ENCODE assay signal across 10 mouse cellular contexts in genomic region chr4:116649411-116649810, GRCm38 (mm10). TPM values are rescaled to one million over a fixed set of nuclear protein-coding genes. Genes with fewer than 3 reads are reported as not detected.
DNase-seq lines count a peak whose midpoint lies in the region; ATAC-seq and TF ChIP-seq lines count a peak whose summit lies in the region.
"Had no signal": no experiment of that assay in that cellular context is flagged by ENCODE, and none has a peak within 500 bp of the region (broad histone marks: within the 10 kb centered on the region; RNA-seq: fewer than 3 reads in every experiment).

No protein-coding gene starts in this region.

- H3K4me3 ChIP-seq in heart, embryonic 16.5 days (ENCODE audit: low read length) = peak overlapping the region; percentile 92
- H3K4me3 ChIP-seq in embryonic facial prominence, embryonic 15.5 days (replicated peaks) = peak overlapping the region; percentile 87
- no peak overlapping the region; the same call in 1 of the 2 replicates for H3K4me3 ChIP-seq in midbrain, postnatal 0 days (ENCODE audit: low read depth, low read length)

- no peaks in the 10 kb centered on the region for H3K27me3 ChIP-seq in heart, embryonic 16.5 days (ENCODE audit: control insufficient read depth, insufficient read depth, low read length)
- H3K27me3 ChIP-seq in embryonic facial prominence, embryonic 15.5 days = no peaks in the 10 kb centered on the region
- no peaks in the 10 kb centered on the region for H3K27me3 ChIP-seq in midbrain, postnatal 0 days (ENCODE audit: insufficient read depth, low read length)

- WGBS in heart, embryonic 16.5 days = 94% methylated on average over 2 of the region's 2 CpGs
- 100% methylated on average over 2 of the region's 2 CpGs for WGBS in embryonic facial prominence, embryonic 15.5 days
- 97% methylated on average over 2 of the region's 2 CpGs for WGBS in midbrain, postnatal 0 days

- H3K9me3 ChIP-seq in heart, embryonic 16.5 days (replicated peaks; ENCODE audit: control insufficient read depth, low read length) = no peaks in the 10 kb centered on the region
- H3K9me3 ChIP-seq in embryonic facial prominence, embryonic 15.5 days (replicated peaks) = no peaks in the 10 kb centered on the region
- H3K9me3 ChIP-seq in midbrain, postnatal 0 days (ENCODE audit: low read length) = no peaks in the 10 kb centered on the region

- no peak overlapping the region for H3K27ac ChIP-seq in heart, embryonic 16.5 days (ENCODE audit: low read length)
- H3K27ac ChIP-seq in embryonic facial prominence, embryonic 15.5 days (replicated peaks) = no peak overlapping the region
- H3K27ac ChIP-seq in midbrain, postnatal 0 days (ENCODE audit: low read depth, low read length) = no peak overlapping the region

- peak overlapping the region; percentile 83 for H3K4me2 ChIP-seq in heart, embryonic 16.5 days (ENCODE audit: low read depth, low read length)
- H3K4me2 ChIP-seq in embryonic facial prominence, embryonic 15.5 days (replicated peaks) = peak overlapping the region; percentile 68
- peak overlapping the region; percentile 4; the same call in 1 of the 2 replicates for H3K4me2 ChIP-seq in midbrain, postnatal 0 days (ENCODE audit: low read depth, low read length, poor library complexity, severe bottlenecking)

- DNase-seq in heart, postnatal 10 days = no peak
- DNase-seq in kidney, postnatal 14 days = peak; percentile 29
- no peak for DNase-seq in midbrain, postnatal 0 days (ENCODE audit: low spot score)
- no peak for DNase-seq in adrenal gland, postnatal 25 days
- DNase-seq in layer of hippocampus, adult 11-12 months (ENCODE audit: low spot score) = no peak
- DNase-seq: thymus, postnatal 36 days had no signal

- no peak overlapping the region for H3K9ac ChIP-seq in heart, embryonic 16.5 days (ENCODE audit: low read length)
- no peak overlapping the region for H3K9ac ChIP-seq in embryonic facial prominence, embryonic 15.5 days
- H3K9ac ChIP-seq in midbrain, postnatal 0 days (replicated peaks; ENCODE audit: low read length, poor library complexity, severe bottlenecking) = no peak overlapping the region

- H3K4me1 ChIP-seq in heart, embryonic 16.5 days (ENCODE audit: control insufficient read depth, insufficient read depth, low read length) = peaks cover 28% of the 10 kb centered on the region
- H3K4me1 ChIP-seq in embryonic facial prominence, embryonic 15.5 days = peaks cover 38% of the 10 kb centered on the region
- H3K4me1 ChIP-seq in midbrain, postnatal 0 days (ENCODE audit: insufficient read depth, low read length) = peaks cover 4% of the 10 kb centered on the region

- H3K36me3 ChIP-seq in heart, embryonic 16.5 days (ENCODE audit: control insufficient read depth, insufficient read depth) = peaks cover 14% of the 10 kb centered on the region; the same call in 1 of the 2 replicates
- H3K36me3 ChIP-seq in embryonic facial prominence, embryonic 15.5 days = peaks cover 19% of the 10 kb centered on the region
- peaks cover 4% of the 10 kb centered on the region; the same call in 1 of the 2 replicates for H3K36me3 ChIP-seq in midbrain, postnatal 0 days (ENCODE audit: insufficient read depth, low read length)

- no peak for ATAC-seq in heart, embryonic 16.5 days (replicated peaks; ENCODE audit: extremely low read depth, insufficient read depth, low FRiP score)
- ATAC-seq in embryonic facial prominence, embryonic 15.5 days (ENCODE audit: insufficient number of reproducible peaks, low FRiP score, low TSS enrichment, low read depth) = no peak
- ATAC-seq in midbrain, postnatal 0 days (ENCODE audit: low FRiP score) = no peak
- no peak for ATAC-seq in erythroid progenitor cell, adult 5-6 weeks (replicated peaks; ENCODE audit: low FRiP score, poor library complexity, severe bottlenecking)
- ATAC-seq: inflammation-experienced regulatory T-cells, adult 6 months had no signal

- intact Hi-C loops in heart, postnatal 10 days (cut with DNase I) = no loop called here

- no peak for TF ChIP-seq CTCF in midbrain, postnatal 0 days (IDR thresholded peaks at IDR 0.05)

RNA-seq across cellular contexts. Expression of gene Akr1a1, which starts 2.1 kb away (rescaled TPM):
- 580 and 585 TPM in 2 replicates for polyA plus RNA-seq in heart, embryonic 16.5 days (2015; fragmentation: Nextera tagmentation; extraction: Ambion mirVana)
- total RNA-seq in heart, postnatal 10 days (2021) = 100 to 1,000 TPM; 419 to 457 TPM
- polyA plus RNA-seq in embryonic facial prominence, embryonic 15.5 days (2015; fragmentation: Nextera tagmentation; extraction: Ambion mirVana) = 777 and 798 TPM in 2 replicates
- 475 and 495 TPM in 2 replicates for total RNA-seq in midbrain, postnatal 0 days (2014; rRNA removed)
- polyA plus RNA-seq in midbrain, postnatal 0 days (2015; fragmentation: Nextera tagmentation; extraction: Ambion mirVana) = 684 and 729 TPM in 2 replicates
- total RNA-seq in adrenal gland, postnatal 25 days (2021) = 817 and 927 TPM in 2 replicates
- 130 and 134 TPM in 2 replicates for total RNA-seq in erythroid progenitor cell, adult 5-6 weeks (2015; ENCODE audit: low replicate concordance)
- total RNA-seq in erythroid progenitor cell, adult 5-6 weeks (2017; ENCODE audit: low replicate concordance) = 99.1 and 124 TPM in 2 replicates

RNA-seq across cellular contexts. Expression of gene Nasp, which starts 21.7 kb away (rescaled TPM):
- 73.8 and 77.5 TPM in 2 replicates for polyA plus RNA-seq in heart, embryonic 16.5 days (2015; fragmentation: Nextera tagmentation; extraction: Ambion mirVana)
- 10 to 100 TPM; 46.4 to 53.6 TPM for total RNA-seq in heart, postnatal 10 days (2021)
- 107 TPM in 2 replicates for polyA plus RNA-seq in embryonic facial prominence, embryonic 15.5 days (2015; fragmentation: Nextera tagmentation; extraction: Ambion mirVana)
- 51.6 and 78.7 TPM in 2 replicates for total RNA-seq in midbrain, postnatal 0 days (2014; rRNA removed)
- 67.2 and 76.3 TPM in 2 replicates for polyA plus RNA-seq in midbrain, postnatal 0 days (2015; fragmentation: Nextera tagmentation; extraction: Ambion mirVana)
- 30.9 and 37.1 TPM in 2 replicates for total RNA-seq in adrenal gland, postnatal 25 days (2021)
- total RNA-seq in erythroid progenitor cell, adult 5-6 weeks (2015; ENCODE audit: low replicate concordance) = 75.5 and 103 TPM in 2 replicates
- total RNA-seq in erythroid progenitor cell, adult 5-6 weeks (2017; ENCODE audit: low replicate concordance) = 126 and 154 TPM in 2 replicates

RNA-seq across cellular contexts. Expression of gene Prdx1, which starts 35.9 kb away (rescaled TPM):
- polyA plus RNA-seq in heart, embryonic 16.5 days (2015; fragmentation: Nextera tagmentation; extraction: Ambion mirVana) = 934 and 942 TPM in 2 replicates
- total RNA-seq in heart, postnatal 10 days (2021) = 100 to 1,000 TPM; 420 to 430 TPM
- 1,053 and 1,174 TPM in 2 replicates for polyA plus RNA-seq in embryonic facial prominence, embryonic 15.5 days (2015; fragmentation: Nextera tagmentation; extraction: Ambion mirVana)
- 171 and 207 TPM in 2 replicates for total RNA-seq in midbrain, postnatal 0 days (2014; rRNA removed)
- polyA plus RNA-seq in midbrain, postnatal 0 days (2015; fragmentation: Nextera tagmentation; extraction: Ambion mirVana) = 546 and 551 TPM in 2 replicates
- 777 and 778 TPM in 2 replicates for total RNA-seq in adrenal gland, postnatal 25 days (2021)
- 99.3 and 104 TPM in 2 replicates for total RNA-seq in erythroid progenitor cell, adult 5-6 weeks (2015; ENCODE audit: low replicate concordance)
- total RNA-seq in erythroid progenitor cell, adult 5-6 weeks (2017; ENCODE audit: low replicate concordance) = 39.4 and 52.6 TPM in 2 replicates

RNA-seq across cellular contexts. Expression of gene Ccdc17, which starts 53.0 kb away (rescaled TPM):
- 5.2 and 6.1 TPM in 2 replicates for polyA plus RNA-seq in heart, embryonic 16.5 days (2015; fragmentation: Nextera tagmentation; extraction: Ambion mirVana)
- 1 to 10 TPM; 2.1 to 3.2 TPM for total RNA-seq in heart, postnatal 10 days (2021)
- 15.6 and 25.4 TPM in 2 replicates for polyA plus RNA-seq in embryonic facial prominence, embryonic 15.5 days (2015; fragmentation: Nextera tagmentation; extraction: Ambion mirVana)
- total RNA-seq in midbrain, postnatal 0 days (2014; rRNA removed) = 0.44 and 5.1 TPM in 2 replicates
- polyA plus RNA-seq in midbrain, postnatal 0 days (2015; fragmentation: Nextera tagmentation; extraction: Ambion mirVana) = 3.2 and 4.1 TPM in 2 replicates
- 12.1 and 19.5 TPM in 2 replicates for total RNA-seq in adrenal gland, postnatal 25 days (2021)
- 5.9 TPM in 1 of 2 replicates, not detected in the other for total RNA-seq in erythroid progenitor cell, adult 5-6 weeks (2015; ENCODE audit: low replicate concordance)
- total RNA-seq in erythroid progenitor cell, adult 5-6 weeks (2017; ENCODE audit: low replicate concordance) = 2.6 and 5.3 TPM in 2 replicates

RNA-seq across cellular contexts. Expression of gene Mmachc, which starts 58.8 kb away (rescaled TPM):
- 39.8 and 45.0 TPM in 2 replicates for polyA plus RNA-seq in heart, embryonic 16.5 days (2015; fragmentation: Nextera tagmentation; extraction: Ambion mirVana)
- 10 to 100 TPM; 32.8 to 40.0 TPM for total RNA-seq in heart, postnatal 10 days (2021)
- polyA plus RNA-seq in embryonic facial prominence, embryonic 15.5 days (2015; fragmentation: Nextera tagmentation; extraction: Ambion mirVana) = 21.8 and 22.8 TPM in 2 replicates
- total RNA-seq in midbrain, postnatal 0 days (2014; rRNA removed) = 20.8 and 24.3 TPM in 2 replicates
- polyA plus RNA-seq in midbrain, postnatal 0 days (2015; fragmentation: Nextera tagmentation; extraction: Ambion mirVana) = 16.6 and 16.8 TPM in 2 replicates
- total RNA-seq in adrenal gland, postnatal 25 days (2021) = 29.4 and 32.0 TPM in 2 replicates
- total RNA-seq in erythroid progenitor cell, adult 5-6 weeks (2015; ENCODE audit: low replicate concordance) = 2.9 and 12.6 TPM in 2 replicates
- total RNA-seq in erythroid progenitor cell, adult 5-6 weeks (2017; ENCODE audit: low replicate concordance) = 1.5 and 3.6 TPM in 2 replicates

Comparison
In these comparisons a context has a peak if more than half of its experiments do, and no peak if none do; other contexts are left out.
1. H3K4me2 ChIP-seq: peak in every context shown above with its lines; median percentile 83 in heart, embryonic 16.5 days; 68 in embryonic facial prominence, embryonic 15.5 days; 4 in midbrain, postnatal 0 days.